Mouse (Mus musculus) limb, embryonic 11.5 days (tissue): ENCODE results near the gene Ndufs4. TPM values are rescaled to one million over a fixed set of nuclear protein-coding genes. Genes with fewer than 3 reads are reported as not detected.

ENCODE experiments used
- ATAC-seq: fragments of 200-750 bp; cut with Nextera tagmentation; 2 replicates; pipeline ENCODE4 v1.8.0; 2017; ENCODE audit warnings: low read depth; ENCODE audit not compliant: insufficient number of reproducible peaks, low FRiP score, low TSS enrichment
- DNase-seq: peaks from one replicate; pipeline ENCODE4 v3.0.0-alpha.2; 2015; ENCODE audit warnings: low spot score
- H3K27ac ChIP-seq: fragments of 300-500 bp; sonication (generic); replicated peaks from 2 replicates; pipeline ENCODE4 v1.5.1; 2014; ENCODE audit warnings: low read depth, mild to moderate bottlenecking, low read length
- H3K27me3 ChIP-seq: fragments of 300-500 bp; sonication (generic); 2 replicates; pipeline ENCODE4 v1.6.1; 2014; ENCODE audit warnings: mild to moderate bottlenecking, low read length, mixed read lengths; ENCODE audit not compliant: control insufficient read depth, insufficient read depth
- H3K36me3 ChIP-seq: fragments of 300-500 bp; sonication (generic); 2 replicates; pipeline ENCODE4 v1.6.1; 2014; ENCODE audit warnings: mild to moderate bottlenecking, low read length, moderate library complexity, mixed read lengths; ENCODE audit not compliant: control insufficient read depth, insufficient read depth
- H3K4me1 ChIP-seq: fragments of 300-500 bp; sonication (generic); 2 replicates; pipeline ENCODE4 v1.6.1; 2014; ENCODE audit warnings: low read length, mixed read lengths; ENCODE audit not compliant: control insufficient read depth, insufficient read depth
- H3K4me2 ChIP-seq: fragments of 300-500 bp; sonication (generic); 2 replicates; pipeline ENCODE4 v1.6.1; 2014; ENCODE audit warnings: low read depth, mild to moderate bottlenecking, moderate library complexity; ENCODE audit not compliant: severe bottlenecking
- H3K4me3 ChIP-seq: fragments of 300-500 bp; sonication (generic); 2 replicates; pipeline ENCODE4 v1.5.1; 2014; ENCODE audit warnings: low read depth, low read length
- H3K9ac ChIP-seq: fragments of 300-500 bp; sonication (generic); 2 replicates; pipeline ENCODE4 v1.6.1; 2014; ENCODE audit warnings: mild to moderate bottlenecking, low read length
- H3K9me3 ChIP-seq: fragments of 300-500 bp; sonication (generic); 2 replicates; pipeline ENCODE4 v1.6.1; 2016; ENCODE audit warnings: low read length; ENCODE audit not compliant: control insufficient read depth
- WGBS: fragments of 180-500 bp; shearing (Covaris S2); extraction: QIAGEN DNeasy Blood & Tissue Kit; methylation state at CpG from one replicate; pipeline ENCODE4 v1.1.7; 2014; 5-methylcytosine and 5-hydroxymethylcytosine counted together
- polyA plus RNA-seq: library from polyadenylated mRNA; unstranded; fragments of >200 nt; fragmentation: Nextera tagmentation; extraction: Ambion mirVana; gene quantifications from 2 replicates; pipeline ENCODE4 v1.2.1, GENCODE M21; 2014

The Ndufs4 gene
- polyA plus RNA-seq, 1 experiment from 2014 or later, result 323 TPM

GRCm38 (mm10) chr13:114405100-114405715 lies 17.1 kb upstream of the Ndufs4 start:
- DNase-seq (no peak), ATAC-seq (no peak)
- Histone ChIP-seq H3K4me3 (no peak overlapping the region), H3K9ac (no peak overlapping the region), H3K36me3 (no peaks in the 10 kb centered on the region), H3K27ac (no peak overlapping the region), H3K4me2 (no peak overlapping the region), H3K4me1 (no peaks in the 10 kb centered on the region), H3K27me3 (no peaks in the 10 kb centered on the region), H3K9me3 (no peaks in the 10 kb centered on the region)
- 92% methylated on average over 9 of the region's 9 CpGs for WGBS

GRCm38 (mm10) chr13:114398906-114399305 lies 10.8 kb upstream of the Ndufs4 start:
- Histone ChIP-seq H3K36me3 (no peaks in the 10 kb centered on the region), H3K9me3 (no peaks in the 10 kb centered on the region), H3K9ac (no peak overlapping the region), H3K27me3 (no peaks in the 10 kb centered on the region), H3K4me1 (no peaks in the 10 kb centered on the region), H3K27ac (no peak overlapping the region), H3K4me2 (no peak overlapping the region), H3K4me3 (no peak overlapping the region)
- no peak for ATAC-seq
- 93% methylated on average over 2 of the region's 2 CpGs for WGBS
- no peak for DNase-seq

GRCm38 (mm10) chr13:114397281-114397680 lies 9.2 kb upstream of the Ndufs4 start:
- 77% methylated on average over 9 of the region's 9 CpGs for WGBS
- no peak overlapping the region for H3K4me2 ChIP-seq
- ATAC-seq (no peak), DNase-seq (no peak)
- H3K9me3 ChIP-seq, result no peaks in the 10 kb centered on the region
- H3K4me1 ChIP-seq, result no peaks in the 10 kb centered on the region
- no peak overlapping the region for H3K9ac ChIP-seq
- H3K36me3 ChIP-seq, result no peaks in the 10 kb centered on the region
- no peak overlapping the region for H3K4me3 ChIP-seq
- H3K27me3 ChIP-seq, result no peaks in the 10 kb centered on the region
- no peak overlapping the region for H3K27ac ChIP-seq

GRCm38 (mm10) chr13:114396863-114397262 lies 8.8 kb upstream of the Ndufs4 start:
- no peak for DNase-seq
- 80% methylated on average over 10 of the region's 10 CpGs for WGBS

GRCm38 (mm10) chr13:114394784-114395183 lies 6.7 kb upstream of the Ndufs4 start:
- Histone ChIP-seq H3K4me2 (no peak overlapping the region), H3K27ac (no peak overlapping the region), H3K4me1 (no peaks in the 10 kb centered on the region), H3K4me3 (no peak overlapping the region), H3K9ac (no peak overlapping the region), H3K36me3 (no peaks in the 10 kb centered on the region), H3K27me3 (no peaks in the 10 kb centered on the region), H3K9me3 (no peaks in the 10 kb centered on the region)
- 94% methylated on average over 2 of the region's 2 CpGs for WGBS
- DNase-seq, result no peak
- no peak for ATAC-seq

More at GRCm38 (mm10) chr13:114396863-114397262, 8.8 kb upstream of the Ndufs4 start:
- H3K27me3 ChIP-seq, result no peaks in the 10 kb centered on the region
- H3K9me3 ChIP-seq, result no peaks in the 10 kb centered on the region
- H3K36me3 ChIP-seq, result no peaks in the 10 kb centered on the region
- H3K9ac ChIP-seq, result no peak overlapping the region
- H3K4me1 ChIP-seq, result no peaks in the 10 kb centered on the region
- H3K4me2 ChIP-seq, result no peak overlapping the region
- no peak overlapping the region for H3K27ac ChIP-seq
- ATAC-seq, result no peak
- H3K4me3 ChIP-seq, result no peak overlapping the region

- Histone ChIP-seq H3K9me3 (no peaks in the 10 kb centered on the region), H3K36me3 (no peaks in the 10 kb centered on the region), H3K9ac (no peak overlapping the region), H3K27me3 (no peaks in the 10 kb centered on the region), H3K4me2 (no peak overlapping the region), H3K4me3 (no peak overlapping the region), H3K27ac (no peak overlapping the region), H3K4me1 (no peaks in the 10 kb centered on the region)
- DNase-seq (no peak), ATAC-seq (no peak)
These were observed 4.4 kb upstream of the Ndufs4 start for GRCm38 (mm10) chr13:114392501-114392900.

GRCm38 (mm10) chr13:114387521-114388171 lies 412 bp downstream of the Ndufs4 start:
- peak overlapping the region; percentile 71 for H3K4me2 ChIP-seq
- peak overlapping the region; percentile 57; the same call in 1 of the 2 replicates for H3K27ac ChIP-seq
- H3K9me3 ChIP-seq, result no peaks in the 10 kb centered on the region
- H3K36me3 ChIP-seq, result no peaks in the 10 kb centered on the region
- ATAC-seq (peak; percentile 81), DNase-seq (peak; percentile 97)
- H3K4me1 ChIP-seq, result 0 out of 2 replicates have a peak, but pooled peaks cover 2% of the 10 kb centered on the region
- peak overlapping the region; percentile 77 for H3K4me3 ChIP-seq
- H3K27me3 ChIP-seq, result no peaks in the 10 kb centered on the region
- peak overlapping the region; percentile 78 for H3K9ac ChIP-seq
- 0% methylated on average over 37 of the region's 37 CpGs for WGBS

- 8% methylated on average over 10 of the region's 10 CpGs for WGBS
- Histone ChIP-seq H3K4me2 (peak overlapping the region; percentile 71), H3K9ac (peak overlapping the region; percentile 78), H3K36me3 (peaks cover 2% of the 10 kb centered on the region; the same call in 1 of the 2 replicates), H3K27me3 (no peaks in the 10 kb centered on the region), H3K9me3 (no peaks in the 10 kb centered on the region), H3K27ac (no peak overlapping the region), H3K4me3 (peak overlapping the region; percentile 77), H3K4me1 (0 out of 2 replicates have a peak, but pooled peaks cover 2% of the 10 kb centered on the region)
- ATAC-seq, result no peak; the same call in 1 of the 2 replicates
- no peak for DNase-seq
These were observed 977 bp downstream of the Ndufs4 start for GRCm38 (mm10) chr13:114387074-114387487.
